Mouse (Mus musculus) right cerebral cortex, postnatal 14 days (tissue): ENCODE results near the gene Krtap4-7.
"Not testable (repeated sequence)": the region's sequence is repeated elsewhere in the genome, so short reads cannot be mapped to it uniquely, and the experiment has no call there.

Source experiments
- DNase-seq: peaks from one replicate; pipeline ENCODE4 v3.0.0; 2022

The Krtap4-7 gene

DNA sequence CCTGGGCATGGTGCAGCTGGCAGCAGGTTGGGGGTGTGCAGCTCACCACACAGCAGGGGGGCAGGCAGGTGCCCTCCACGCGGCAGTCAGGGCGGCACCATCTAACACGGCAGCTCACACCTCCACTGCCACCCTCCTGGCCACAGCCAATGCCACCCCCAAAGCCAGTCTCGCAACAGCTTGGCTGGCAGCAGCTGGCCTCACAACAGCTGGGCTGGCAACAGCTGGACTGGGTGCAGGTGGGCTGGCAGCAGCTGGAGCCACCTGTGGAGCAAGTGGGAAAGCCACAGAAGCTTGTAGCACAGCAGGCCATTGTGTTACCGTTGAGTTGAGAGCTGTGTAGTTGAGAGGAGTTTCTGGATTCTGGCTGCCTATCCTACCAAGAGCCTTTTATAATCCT lies 46.1 kb downstream of the Krtap4-7 start, which contains the start of gene Krtap9-3:
TSS of gene Krtap9-3 (minus strand) at position 364 of the 400 bp plus-strand sequence.
- not testable (repeated sequence) for DNase-seq
